Mouse (Mus musculus) intestine, embryonic 16.5 days (tissue): Measurements from ENCODE around the gene Chchd10. TPM values are rescaled to one million over a fixed set of nuclear protein-coding genes. Genes with fewer than 3 reads are reported as not detected.

ENCODE experiments used
- ATAC-seq: fragments of 200-750 bp; cut with Nextera tagmentation; 2 replicates; pipeline ENCODE4 v1.8.0; 2017; ENCODE audit warnings: moderate TSS enrichment, moderate library complexity
- H3K27ac ChIP-seq: fragments of 300-500 bp; sonication (generic); 2 replicates; pipeline ENCODE4 v1.5.1; 2014; ENCODE audit warnings: mild to moderate bottlenecking, low read length
- H3K27me3 ChIP-seq: fragments of 300-500 bp; sonication (generic); replicated peaks from 2 replicates; pipeline ENCODE4 v1.6.1; 2014; ENCODE audit warnings: low read length, control low read depth, mixed read lengths; ENCODE audit not compliant: control insufficient read depth, insufficient read depth
- H3K36me3 ChIP-seq: fragments of 300-500 bp; sonication (generic); 2 replicates; pipeline ENCODE4 v1.6.1; 2014; ENCODE audit warnings: low read length, control low read depth; ENCODE audit not compliant: control insufficient read depth, insufficient read depth
- H3K4me1 ChIP-seq: fragments of 300-500 bp; sonication (generic); 2 replicates; pipeline ENCODE4 v1.6.1; 2014; ENCODE audit warnings: low read length, control low read depth, mixed read lengths; ENCODE audit not compliant: control insufficient read depth, insufficient read depth
- H3K4me2 ChIP-seq: fragments of 300-500 bp; sonication (generic); 2 replicates; pipeline ENCODE4 v1.6.1; 2014; ENCODE audit warnings: low read depth, low read length, control low read depth
- H3K4me3 ChIP-seq: fragments of 300-500 bp; sonication (generic); 2 replicates; pipeline ENCODE4 v1.5.1; 2014; ENCODE audit warnings: mild to moderate bottlenecking, low read length
- H3K9ac ChIP-seq: fragments of 300-500 bp; sonication (generic); 2 replicates; pipeline ENCODE4 v1.6.1; 2014; ENCODE audit warnings: low read depth, low read length
- H3K9me3 ChIP-seq: fragments of 300-500 bp; sonication (generic); 2 replicates; pipeline ENCODE4 v1.6.1; 2016; ENCODE audit warnings: low read length, control low read depth; ENCODE audit not compliant: control insufficient read depth
- WGBS: fragments of 180-500 bp; shearing (Covaris S2); extraction: QIAGEN DNeasy Blood & Tissue Kit; methylation state at CpG from one replicate; pipeline ENCODE4 v1.1.7; 2014; 5-methylcytosine and 5-hydroxymethylcytosine counted together
- polyA plus RNA-seq: library from polyadenylated mRNA; unstranded; fragments of >200 nt; fragmentation: Nextera tagmentation; extraction: Ambion mirVana; gene quantifications from 2 replicates; pipeline ENCODE4 v1.2.1, GENCODE M21; 2015

Chchd10 gene
- polyA plus RNA-seq, 1 experiment from 2014 or later, result 252 TPM

DNA sequence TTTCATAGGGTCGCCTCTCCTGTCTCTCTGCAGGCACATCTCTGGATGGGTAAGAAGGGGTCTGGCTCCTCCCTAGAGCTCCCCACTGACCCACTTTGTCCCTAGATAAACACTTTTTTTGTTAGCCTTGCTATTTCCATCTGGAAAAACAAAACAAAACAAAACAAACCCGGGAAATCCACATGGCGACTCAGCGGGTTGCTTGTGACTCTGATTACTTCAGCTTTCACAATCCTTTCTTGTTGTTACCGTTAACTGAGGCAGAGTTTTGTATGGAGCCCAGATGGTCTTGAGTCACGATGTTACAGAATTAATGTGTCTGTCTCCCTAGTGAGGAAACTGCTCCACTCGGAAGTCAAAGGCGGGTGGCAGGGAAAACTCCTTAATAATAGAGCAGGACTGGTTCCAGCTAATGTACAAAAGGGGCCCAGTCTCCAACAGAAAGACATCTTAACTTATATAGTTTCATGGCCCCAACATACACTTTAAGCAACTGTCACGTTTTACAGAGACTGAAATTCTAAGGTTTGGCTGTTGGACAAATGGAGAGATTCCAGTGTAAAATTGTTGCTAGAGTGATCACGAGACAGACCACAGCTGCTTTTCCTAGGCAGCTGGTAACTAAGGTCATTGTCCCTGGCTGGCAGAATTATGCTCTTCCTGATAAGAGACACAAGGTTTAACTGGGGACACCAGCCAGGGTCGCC is 11.3 kb downstream of the Chchd10 start:
- ATAC-seq, result 0 out of 2 replicates have a peak, but pooled peaks have one; percentile 27
- no peaks in the 10 kb centered on the region for H3K36me3 ChIP-seq
- H3K4me1 ChIP-seq, result peaks cover 3% of the 10 kb centered on the region; the same call in 1 of the 2 replicates
- no peaks in the 10 kb centered on the region for H3K27me3 ChIP-seq
- H3K27ac ChIP-seq, result peak overlapping the region; percentile 49
- no peak overlapping the region for H3K4me2 ChIP-seq
- no peak overlapping the region for H3K4me3 ChIP-seq
- H3K9ac ChIP-seq, result no peak overlapping the region
- H3K9me3 ChIP-seq, result no peaks in the 10 kb centered on the region
- WGBS, result 33% methylated on average over 11 of the region's 11 CpGs

DNA sequence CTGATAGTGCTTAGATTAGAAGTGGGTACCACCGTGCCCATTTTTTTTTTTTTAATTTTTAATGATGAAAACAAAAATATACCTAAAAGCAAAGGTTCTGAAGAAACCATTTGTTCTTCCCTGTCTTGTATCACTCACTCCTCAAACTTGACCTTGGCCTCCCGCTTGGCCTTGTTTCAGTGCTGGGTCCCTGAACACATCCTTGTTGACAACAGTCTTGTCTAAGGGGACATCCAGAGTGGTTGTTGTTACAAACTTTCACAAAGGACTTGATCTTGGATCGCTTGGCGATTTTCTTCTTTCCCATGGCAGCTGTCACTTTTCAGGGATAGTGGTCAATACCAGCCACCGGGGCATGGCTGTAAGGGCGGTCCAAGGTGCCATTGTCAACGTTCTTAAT is 12.3 kb downstream of the Chchd10 start:
- Histone ChIP-seq H3K9ac (no peak overlapping the region), H3K4me1 (peaks cover 3% of the 10 kb centered on the region; the same call in 1 of the 2 replicates), H3K36me3 (no peaks in the 10 kb centered on the region), H3K27ac (no peak overlapping the region), H3K4me2 (no peak overlapping the region), H3K27me3 (no peaks in the 10 kb centered on the region), H3K4me3 (no peak overlapping the region), H3K9me3 (no peaks in the 10 kb centered on the region)
- ATAC-seq, result no peak
- 95% methylated on average over 7 of the region's 7 CpGs for WGBS

DNA sequence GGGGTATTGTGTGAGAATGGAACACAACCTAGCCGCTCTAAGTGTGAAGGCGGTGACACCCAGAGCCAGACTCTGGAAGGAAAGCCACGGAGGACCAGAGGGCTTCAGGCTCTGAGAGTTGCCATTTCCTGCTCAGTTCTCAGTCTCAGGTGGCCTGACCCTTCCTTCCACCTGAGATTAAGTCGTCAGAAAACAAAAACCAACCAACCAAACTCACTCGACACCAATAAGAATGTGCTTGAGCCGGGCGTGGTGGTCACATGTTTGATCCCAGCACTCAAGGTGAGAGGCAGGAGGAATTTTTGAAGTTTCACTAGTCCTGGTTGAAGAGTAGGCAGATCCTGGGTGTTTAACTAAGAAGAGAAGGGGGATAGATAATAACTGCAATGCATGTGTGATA is 13.0 kb downstream of the Chchd10 start:
- ATAC-seq, result no peak
- Histone ChIP-seq H3K9ac (no peak overlapping the region), H3K4me1 (peaks cover 9% of the 10 kb centered on the region), H3K4me3 (no peak overlapping the region), H3K27me3 (no peaks in the 10 kb centered on the region), H3K4me2 (no peak overlapping the region), H3K27ac (no peak overlapping the region), H3K36me3 (no peaks in the 10 kb centered on the region), H3K9me3 (no peaks in the 10 kb centered on the region)
- WGBS, result 75% methylated on average over 7 of the region's 7 CpGs

DNA sequence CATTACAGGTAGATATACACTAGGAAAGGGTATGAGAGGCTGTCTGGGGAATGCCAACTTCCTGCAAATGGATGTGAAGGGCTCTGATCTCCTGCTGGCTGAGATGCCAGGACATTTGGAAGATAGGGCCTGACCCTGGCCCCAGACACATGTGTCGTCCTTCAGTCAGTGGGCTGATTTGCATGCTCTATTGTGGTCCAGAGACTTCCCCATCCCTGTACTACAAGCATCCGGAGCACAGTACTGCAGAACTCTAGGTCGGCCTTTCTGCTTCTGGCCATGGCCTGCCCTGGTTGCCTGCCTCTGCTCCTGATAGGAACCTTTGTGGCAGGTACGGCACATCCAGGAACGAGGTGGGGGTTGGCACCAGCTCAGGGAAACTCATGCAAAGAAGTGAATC is 15.1 kb downstream of the Chchd10 start:
- WGBS, result 80% methylated on average over 5 of the region's 5 CpGs
- H3K4me1 ChIP-seq, result peaks cover 13% of the 10 kb centered on the region

DNA sequence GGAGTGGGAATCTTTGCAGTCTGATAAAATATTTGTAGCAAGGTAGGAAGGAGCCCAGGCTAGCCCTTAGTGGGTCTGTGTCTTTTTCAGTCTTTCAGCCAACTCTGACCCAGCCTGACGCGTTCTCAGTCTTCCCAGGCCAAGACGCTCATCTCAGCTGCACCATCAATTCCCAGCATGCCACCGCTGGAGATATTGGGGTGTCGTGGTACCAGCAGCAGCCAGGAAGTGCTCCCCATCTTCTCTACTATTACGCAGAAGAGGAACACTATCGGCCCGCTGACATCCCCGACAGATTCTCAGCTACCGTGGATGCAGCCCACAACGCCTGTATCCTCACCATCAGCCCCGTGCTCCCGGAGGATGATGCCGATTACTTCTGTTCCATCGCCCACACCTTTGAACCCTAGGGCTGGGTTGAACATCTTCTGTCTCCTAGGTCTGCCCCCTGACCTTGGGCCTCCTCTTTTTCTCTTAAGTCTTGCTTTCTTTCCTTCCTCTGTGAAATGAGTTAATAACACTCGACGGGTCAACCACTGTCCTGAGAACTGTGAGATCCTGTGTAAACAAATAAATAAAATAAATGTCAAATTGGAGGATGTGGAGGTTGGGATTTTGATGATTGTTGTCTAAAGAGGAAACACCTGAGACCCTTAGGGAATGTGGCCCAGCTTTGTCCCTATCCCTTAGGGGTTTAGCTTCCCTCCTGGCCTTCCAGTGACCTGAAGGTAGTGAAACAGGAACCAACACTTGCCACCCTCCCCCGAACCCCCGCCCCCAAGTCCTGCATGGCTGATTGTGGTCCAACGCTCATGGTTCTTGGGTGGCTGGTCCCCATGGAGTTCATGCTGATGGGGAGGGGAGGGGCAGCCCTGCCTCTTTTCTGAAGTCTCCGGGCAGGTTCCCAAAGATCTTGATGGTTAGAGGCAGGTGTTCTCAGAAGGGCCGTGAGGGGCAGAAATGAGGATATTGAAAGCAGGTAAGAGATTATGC is 16.4 kb downstream of the Chchd10 start:
- no peaks in the 10 kb centered on the region for H3K9me3 ChIP-seq
- H3K27ac ChIP-seq, result no peak overlapping the region
- no peak overlapping the region for H3K4me3 ChIP-seq
- no peak overlapping the region for H3K4me2 ChIP-seq
- no peak for ATAC-seq
- peaks cover 13% of the 10 kb centered on the region for H3K4me1 ChIP-seq
- 79% methylated on average over 22 of the region's 22 CpGs for WGBS
- no peaks in the 10 kb centered on the region for H3K36me3 ChIP-seq
- H3K27me3 ChIP-seq, result no peaks in the 10 kb centered on the region; the same call in 1 of the 2 replicates
- H3K9ac ChIP-seq, result no peak overlapping the region

More for the DNA sequence above, 15.1 kb downstream of the Chchd10 start:
- Histone ChIP-seq H3K36me3 (no peaks in the 10 kb centered on the region), H3K4me2 (no peak overlapping the region), H3K27me3 (no peaks in the 10 kb centered on the region), H3K27ac (no peak overlapping the region), H3K4me3 (no peak overlapping the region), H3K9me3 (no peaks in the 10 kb centered on the region), H3K9ac (no peak overlapping the region)
- no peak for ATAC-seq

DNA sequence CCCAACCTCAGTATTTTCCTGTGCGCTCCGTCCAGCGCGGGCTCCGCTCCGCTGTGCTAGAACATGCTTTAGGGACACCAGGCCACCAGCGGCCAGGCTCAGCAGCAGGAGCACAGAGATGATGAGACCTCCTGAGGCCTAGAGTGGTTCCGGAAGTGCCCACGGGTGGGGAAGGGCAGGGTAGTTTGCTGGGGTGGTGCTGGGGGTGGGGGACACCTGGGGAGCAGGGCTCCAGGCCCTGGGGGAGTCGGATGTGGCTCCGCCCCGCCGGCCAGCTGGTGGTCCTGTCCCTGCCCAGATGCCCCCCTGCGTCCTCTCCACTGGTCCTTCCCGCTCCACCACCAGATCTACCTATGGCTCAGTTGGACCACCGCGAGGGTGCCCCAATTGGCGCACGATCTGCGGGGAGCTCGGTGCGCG is 17.9 kb downstream of the Chchd10 start:
- peak; percentile 71 for ATAC-seq
- peak overlapping the region; percentile 68 for H3K9ac ChIP-seq
- H3K4me3 ChIP-seq, result peak overlapping the region; percentile 53
- H3K4me1 ChIP-seq, result peaks cover 11% of the 10 kb centered on the region
- no peak overlapping the region for H3K27ac ChIP-seq
- H3K36me3 ChIP-seq, result no peaks in the 10 kb centered on the region
- no peaks in the 10 kb centered on the region; the same call in 1 of the 2 replicates for H3K27me3 ChIP-seq
- H3K9me3 ChIP-seq, result no peaks in the 10 kb centered on the region
- peak overlapping the region; percentile 97 for H3K4me2 ChIP-seq
- WGBS, result 4% methylated on average over 23 of the region's 23 CpGs

DNA sequence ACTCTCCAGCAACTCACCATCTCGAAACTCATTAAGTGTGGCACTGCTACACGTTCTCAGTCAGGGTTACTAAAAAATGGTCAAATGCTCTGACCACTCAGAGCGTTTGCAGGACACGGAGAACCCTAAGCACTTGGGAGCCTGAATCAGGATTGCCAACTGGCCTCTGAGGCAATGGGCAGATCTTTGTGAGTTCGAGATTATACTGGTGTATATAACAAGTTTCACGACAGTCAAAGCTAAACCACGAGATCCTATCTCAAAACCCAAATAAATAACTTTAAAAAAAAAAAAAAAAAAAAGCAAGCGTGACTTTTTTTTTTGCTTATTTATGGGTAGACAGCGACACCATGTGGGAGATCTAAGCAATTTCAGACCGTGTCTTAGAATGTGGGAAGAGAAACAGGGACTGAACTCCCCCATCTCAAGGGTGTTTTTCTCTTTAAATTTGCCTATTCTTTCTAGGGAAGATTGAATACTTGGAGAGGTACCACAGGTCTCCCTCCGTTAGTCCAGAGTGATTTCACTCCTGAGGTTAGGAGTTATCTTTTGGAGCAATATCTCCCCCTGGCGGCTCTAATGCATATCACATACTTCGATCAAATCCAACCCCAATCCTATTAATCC is 18.6 kb downstream of the Chchd10 start:
- H3K27me3 ChIP-seq, result no peaks in the 10 kb centered on the region; the same call in 1 of the 2 replicates
- no peak overlapping the region for H3K27ac ChIP-seq
- peak overlapping the region; percentile 97 for H3K4me2 ChIP-seq
- 4% methylated on average over 13 of the region's 13 CpGs for WGBS
- no peaks in the 10 kb centered on the region for H3K9me3 ChIP-seq
- no peaks in the 10 kb centered on the region for H3K36me3 ChIP-seq
- peak overlapping the region; percentile 53 for H3K4me3 ChIP-seq
- peaks cover 11% of the 10 kb centered on the region for H3K4me1 ChIP-seq
- ATAC-seq, result peak; percentile 45
- peak overlapping the region; percentile 68 for H3K9ac ChIP-seq

DNA sequence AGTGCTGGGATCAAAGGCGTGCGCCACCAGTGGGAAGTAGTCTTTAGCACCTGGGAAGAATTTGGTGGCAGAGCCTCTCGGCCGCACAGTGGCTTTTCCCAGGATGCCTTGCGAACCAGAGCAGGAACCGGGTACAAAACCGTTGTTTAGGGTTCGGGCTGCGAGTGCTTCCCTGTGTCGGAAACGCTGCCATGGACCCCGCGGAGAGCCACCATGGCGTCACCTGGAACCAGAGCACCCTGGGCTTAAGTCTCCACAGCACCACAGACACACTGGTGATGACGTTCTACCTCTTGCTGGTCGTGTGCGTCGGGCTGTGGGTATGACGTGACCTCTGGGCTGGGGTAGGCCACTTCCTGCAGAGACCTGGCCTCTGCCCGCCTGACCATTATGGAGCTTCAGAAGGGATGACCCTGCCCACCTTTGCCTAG is 21.5 kb downstream of the Chchd10 start, which contains the start of gene Gm5134:
Gm5134 (plus strand) TSS at position 134 of the 431 bp plus-strand sequence.
- Histone ChIP-seq H3K36me3 (no peaks in the 10 kb centered on the region), H3K27me3 (no peaks in the 10 kb centered on the region; the same call in 1 of the 2 replicates), H3K4me3 (peak within 1 kb of the TSS; percentile 23; the same call in 1 of the 2 replicates), H3K9ac (peak within 1 kb of the TSS; percentile 36; the same call in 1 of the 2 replicates), H3K27ac (no peak within 1 kb of the TSS), H3K9me3 (no peaks in the 10 kb centered on the region), H3K4me1 (peaks cover 11% of the 10 kb centered on the region), H3K4me2 (peak within 1 kb of the TSS; percentile 26)
- no peak for ATAC-seq
- WGBS, result 23% methylated on average over 20 of the region's 20 CpGs

DNA sequence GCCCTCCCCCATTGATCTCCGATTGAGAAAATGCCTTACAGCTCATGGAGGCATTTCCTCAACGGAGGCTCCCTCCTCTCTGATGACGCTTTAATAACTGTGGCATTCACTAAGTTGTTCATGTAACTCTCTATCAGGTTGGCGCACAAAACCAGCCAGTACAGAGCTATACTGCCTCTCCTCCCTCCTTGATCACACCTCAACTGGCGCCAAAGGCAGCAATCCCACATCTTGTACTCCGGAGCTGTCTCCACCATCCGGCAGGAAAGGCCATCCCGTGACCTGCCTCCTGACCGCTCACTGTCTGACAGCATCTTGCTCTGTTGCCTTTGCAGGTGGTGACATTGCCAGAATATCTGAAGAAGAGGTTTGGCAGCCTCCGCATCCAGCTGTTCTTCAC is 40.9 kb downstream of the Chchd10 start:
- WGBS, result 88% methylated on average over 10 of the region's 10 CpGs
- Histone ChIP-seq H3K4me2 (no peak overlapping the region), H3K4me1 (no peaks in the 10 kb centered on the region), H3K27me3 (no peaks in the 10 kb centered on the region), H3K4me3 (no peak overlapping the region), H3K9me3 (no peaks in the 10 kb centered on the region), H3K9ac (no peak overlapping the region), H3K36me3 (no peaks in the 10 kb centered on the region), H3K27ac (no peak overlapping the region)
- no peak for ATAC-seq
